In genomic region chr19:31424319-31424718, GRCm38 (mm10) we compare ENCODE assay signal across 20 mouse cellular contexts.
A peak's percentile ranks its signal among the peaks of the same experiment; 100 is the strongest.
DNase-seq lines count a peak whose midpoint lies in the region; ATAC-seq and TF ChIP-seq lines count a peak whose summit lies in the region.
"Had no signal": no experiment of that assay in that cellular context is flagged by ENCODE, and none has a peak within 500 bp of the region (broad histone marks: within the 10 kb centered on the region; RNA-seq: fewer than 3 reads in every experiment).

No protein-coding gene starts in this region.

- TF ChIP-seq POLR2A in kidney, adult 2 months (IDR thresholded peaks at IDR 0.05; ENCODE audit: low read depth, low read length), result no peak

- H3K27ac ChIP-seq in kidney, adult 2 months (ENCODE audit: insufficient read depth, low read depth, low read length), result no peak overlapping the region
- H3K27ac ChIP-seq in kidney, embryonic 16.5 days (ENCODE audit: low read length), result no peak overlapping the region
- no peak overlapping the region for H3K27ac ChIP-seq in kidney, embryonic 14.5 days (ENCODE audit: low read depth, low read length)
- H3K27ac ChIP-seq: forebrain, embryonic 10.5 days; hindbrain, embryonic 10.5 days; hindbrain, embryonic 14.5 days had no signal

- H3K9me3 ChIP-seq in kidney, embryonic 16.5 days (ENCODE audit: low read length), result peaks cover 4% of the 10 kb centered on the region; the same call in 1 of the 2 replicates
- H3K9me3 ChIP-seq in kidney, embryonic 14.5 days (ENCODE audit: control insufficient read depth, low read length), result no peaks in the 10 kb centered on the region
- H3K9me3 ChIP-seq: embryonic facial prominence, embryonic 15.5 days had no signal

- no peaks in the 10 kb centered on the region for H3K36me3 ChIP-seq in kidney, adult 2 months (ENCODE audit: control insufficient read depth, insufficient read depth, low read length)
- H3K36me3 ChIP-seq in kidney, embryonic 16.5 days (ENCODE audit: insufficient read depth, low read length), result no peaks in the 10 kb centered on the region
- H3K36me3 ChIP-seq in kidney, embryonic 14.5 days (ENCODE audit: control insufficient read depth, insufficient read depth, low read length), result no peaks in the 10 kb centered on the region
- H3K36me3 ChIP-seq: embryonic facial prominence, embryonic 15.5 days; forebrain, embryonic 10.5 days; heart, embryonic 12.5 days; hindbrain, embryonic 10.5 days had no signal

- DNase-seq in kidney, adult 2 months, result peak; percentile 7
- peak; percentile 21 for DNase-seq in kidney, postnatal 14 days
- DNase-seq in MN1 (ENCODE audit: low spot score), result peak; percentile 54
- DNase-seq in adipocyte (ENCODE audit: low spot score), result peak; percentile 8
- no peak for DNase-seq in spleen, postnatal 14 days (ENCODE audit: low spot score in 2 of 2)
- DNase-seq: adrenal gland, postnatal 14 days; cerebellum, adult 11-12 months; cerebellum, adult 9-10 months; cerebellum, postnatal 25 days; gastrocnemius, adult 2 months; gastrocnemius, postnatal 25 days had no signal

- 42% methylated on average over 5 of the region's 5 CpGs for WGBS in kidney, adult 2 months
- WGBS in kidney, embryonic 16.5 days, result 45% methylated on average over 5 of the region's 5 CpGs
- WGBS in kidney, embryonic 14.5 days, result 48% methylated on average over 5 of the region's 5 CpGs

- no peak overlapping the region for H3K4me2 ChIP-seq in kidney, embryonic 16.5 days (replicated peaks; ENCODE audit: low read depth, low read length)
- no peak overlapping the region for H3K4me2 ChIP-seq in kidney, embryonic 14.5 days (replicated peaks; ENCODE audit: low read depth, low read length)
- H3K4me2 ChIP-seq: embryonic facial prominence, embryonic 15.5 days; heart, embryonic 12.5 days had no signal

- no peak overlapping the region for H3K9ac ChIP-seq in kidney, embryonic 16.5 days (replicated peaks; ENCODE audit: low read length)
- H3K9ac ChIP-seq in kidney, embryonic 14.5 days (ENCODE audit: low read depth, low read length), result no peak overlapping the region
- H3K9ac ChIP-seq: embryonic facial prominence, embryonic 15.5 days; heart, embryonic 12.5 days; hindbrain, embryonic 14.5 days had no signal

- no peaks in the 10 kb centered on the region for H3K4me1 ChIP-seq in kidney, adult 2 months (ENCODE audit: control insufficient read depth, insufficient read depth, low read length)
- no peaks in the 10 kb centered on the region for H3K4me1 ChIP-seq in kidney, embryonic 16.5 days (ENCODE audit: insufficient read depth, low read length)
- no peaks in the 10 kb centered on the region for H3K4me1 ChIP-seq in kidney, embryonic 14.5 days (ENCODE audit: control insufficient read depth, insufficient read depth, low read length)
- H3K4me1 ChIP-seq: forebrain, embryonic 10.5 days had no signal

- H3K4me3 ChIP-seq in kidney, adult 2 months (ENCODE audit: insufficient read depth, low read depth, low read length), result no peak overlapping the region
- no peak overlapping the region for H3K4me3 ChIP-seq in kidney, embryonic 16.5 days (ENCODE audit: low read length)
- no peak overlapping the region for H3K4me3 ChIP-seq in kidney, embryonic 14.5 days (ENCODE audit: low read length)
- H3K4me3 ChIP-seq: embryonic facial prominence, embryonic 15.5 days; erythroblast, embryonic 14.5 days; forebrain, embryonic 10.5 days; gastrocnemius, adult 2 months; heart, embryonic 12.5 days; hindbrain, embryonic 10.5 days had no signal

- no peaks in the 10 kb centered on the region for H3K27me3 ChIP-seq in kidney, adult 2 months (replicated peaks; ENCODE audit: control insufficient read depth, insufficient read depth, low read length)
- H3K27me3 ChIP-seq in kidney, embryonic 16.5 days (ENCODE audit: insufficient read depth, low read length), result no peaks in the 10 kb centered on the region
- no peaks in the 10 kb centered on the region for H3K27me3 ChIP-seq in kidney, embryonic 14.5 days (ENCODE audit: control insufficient read depth, insufficient read depth, low read length)
- H3K27me3 ChIP-seq: embryonic facial prominence, embryonic 15.5 days; heart, embryonic 12.5 days had no signal

- no peak for ATAC-seq in kidney, embryonic 16.5 days (ENCODE audit: low FRiP score, low TSS enrichment)
- no peak for ATAC-seq in kidney, embryonic 14.5 days (ENCODE audit: low FRiP score, low TSS enrichment)
- ATAC-seq: forebrain, embryonic 14.5 days had no signal

- TF ChIP-seq CTCF in kidney, adult 2 months (conservative IDR thresholded peaks at IDR 0.05; ENCODE audit: insufficient read depth, insufficient read length, low read depth, low read length), result no peak

Comparison
In these comparisons a context has a peak if more than half of its experiments do, and no peak if none do; other contexts are left out.
1. DNase-seq: peak in kidney, adult 2 months (single experiment), kidney, postnatal 14 days (single experiment), MN1 (single experiment) and adipocyte (single experiment); none in spleen, postnatal 14 days (0 of 2).